Mouse (Mus musculus) heart, postnatal 0 days (tissue): ENCODE data around the gene Casp8.

Source experiments
- CTCF ChIP-seq: IDR thresholded peaks from 2 replicates; pipeline ENCODE4 v1.5.1; 2016; ENCODE audit warnings: antibody characterized with exemption, control low read depth, low read depth
- EP300 ChIP-seq: IDR thresholded peaks from 2 replicates; pipeline ENCODE4 v1.6.1; 2016; ENCODE audit warnings: antibody characterized with exemption, low read depth

GRCm38 (mm10) chr1:58801558-58802285 is 6.5 kb downstream of the Casp8 start:
- TF ChIP-seq CTCF (no peak), EP300 (no peak)
